Mouse (Mus musculus) cerebellum, postnatal 25 days (tissue): ENCODE data around the gene Mtrf1.
A peak's percentile ranks its signal among the peaks of the same experiment; 100 is the strongest.
"Not testable (repeated sequence)": the region's sequence is repeated elsewhere in the genome, so short reads cannot be mapped to it uniquely, and the experiment has no call there.

Source experiments
- DNase-seq, 2 experiments: peaks; one replicate each; pipeline ENCODE4 v3.0.0; 2021; ENCODE audit warnings: mixed read lengths in 2 of 2

The Mtrf1 gene

DNA sequence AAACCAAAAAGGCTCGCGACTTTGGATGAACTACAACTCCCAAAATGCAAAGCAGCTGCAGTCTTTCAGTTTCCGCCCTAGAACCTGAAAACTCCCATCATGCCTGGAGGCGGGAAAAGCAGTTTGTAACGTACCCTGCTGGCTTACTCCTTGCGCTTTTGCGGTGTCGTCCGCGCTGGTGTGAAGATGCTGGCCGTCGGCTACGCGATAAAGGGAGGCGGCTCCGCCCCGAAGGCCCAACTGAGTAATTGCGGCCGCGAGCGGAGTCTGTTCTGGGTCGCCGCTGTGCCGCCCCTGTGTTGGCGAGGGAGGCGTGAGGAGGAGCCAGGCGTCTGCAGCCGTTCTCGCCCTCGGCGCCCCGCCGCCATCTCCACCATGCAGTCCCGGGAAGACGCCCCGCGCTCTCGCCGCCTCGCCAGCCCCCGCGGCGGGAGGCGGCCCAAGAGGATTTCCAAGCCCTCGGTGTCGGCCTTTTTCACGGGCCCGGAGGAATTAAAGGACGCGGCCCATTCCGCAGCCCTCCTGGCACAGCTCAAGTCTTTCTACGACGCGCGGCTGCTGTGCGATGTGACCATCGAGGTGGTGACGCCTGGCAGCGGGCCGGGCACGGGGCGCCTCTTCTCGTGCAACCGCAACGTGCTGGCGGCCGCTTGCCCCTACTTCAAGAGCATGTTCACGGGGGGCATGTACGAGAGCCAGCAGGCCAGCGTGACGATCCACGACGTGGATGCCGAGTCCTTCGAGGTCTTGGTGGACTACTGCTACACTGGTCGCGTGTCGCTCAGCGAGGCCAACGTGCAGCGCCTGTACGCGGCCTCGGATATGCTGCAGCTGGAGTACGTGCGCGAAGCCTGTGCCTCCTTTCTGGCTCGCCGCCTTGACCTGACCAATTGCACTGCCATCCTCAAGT lies 54.4 kb downstream of the Mtrf1 start, which contains the start of gene Kbtbd6:
Kbtbd6 (plus strand) TSS at position 155 of the 910 bp plus-strand sequence.
- DNase-seq = peak; percentile 74 to 80

GRCm38 (mm10) chr14:79452591-79452934 lies 55.0 kb downstream of the Mtrf1 start:
- not testable (repeated sequence) for DNase-seq

GRCm38 (mm10) chr14:79460401-79460800 lies 62.8 kb downstream of the Mtrf1 start:
- DNase-seq = no peak

- no peak for DNase-seq
These were observed 63.4 kb downstream of the Mtrf1 start for GRCm38 (mm10) chr14:79460988-79461387.

- DNase-seq = no peak
These were observed 68.1 kb downstream of the Mtrf1 start for GRCm38 (mm10) chr14:79465623-79466022.

DNA sequence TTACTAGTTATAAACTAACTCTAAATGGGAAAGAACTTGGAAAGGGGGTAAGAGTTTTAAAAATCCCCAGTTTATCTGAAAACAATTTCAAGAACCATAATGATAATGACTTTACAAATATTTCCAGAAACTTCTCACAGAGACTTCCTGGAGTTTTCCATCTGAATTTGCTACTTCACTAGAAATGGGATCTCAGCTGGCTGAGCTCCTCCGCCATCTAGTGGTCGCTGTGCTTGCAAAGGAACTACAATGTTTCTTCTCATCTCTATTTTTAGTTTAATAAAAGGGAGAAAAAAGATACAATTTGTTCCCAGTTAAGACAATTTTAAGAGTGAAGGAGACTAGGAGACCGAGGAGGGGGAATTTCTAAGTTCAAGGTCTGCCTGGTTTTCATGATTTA lies 70.0 kb downstream of the Mtrf1 start:
- DNase-seq = peak; percentile 41 to 74
